Mouse (Mus musculus) spleen, postnatal 0 days (tissue): ENCODE measurements around the gene Slc17a8. TPM values are rescaled to one million over a fixed set of nuclear protein-coding genes. Genes with fewer than 3 reads are reported as not detected.

Experiments used
- polyA plus RNA-seq: library from polyadenylated mRNA; unstranded; fragments of >200 nt; fragmentation: Nextera tagmentation; extraction: Ambion mirVana; gene quantifications from 2 replicates; pipeline ENCODE4 v1.2.1, GENCODE M21; 2015

Slc17a8 gene
- polyA plus RNA-seq: 0.04 TPM in 1 of 2 replicates, not detected in the other

DNA sequence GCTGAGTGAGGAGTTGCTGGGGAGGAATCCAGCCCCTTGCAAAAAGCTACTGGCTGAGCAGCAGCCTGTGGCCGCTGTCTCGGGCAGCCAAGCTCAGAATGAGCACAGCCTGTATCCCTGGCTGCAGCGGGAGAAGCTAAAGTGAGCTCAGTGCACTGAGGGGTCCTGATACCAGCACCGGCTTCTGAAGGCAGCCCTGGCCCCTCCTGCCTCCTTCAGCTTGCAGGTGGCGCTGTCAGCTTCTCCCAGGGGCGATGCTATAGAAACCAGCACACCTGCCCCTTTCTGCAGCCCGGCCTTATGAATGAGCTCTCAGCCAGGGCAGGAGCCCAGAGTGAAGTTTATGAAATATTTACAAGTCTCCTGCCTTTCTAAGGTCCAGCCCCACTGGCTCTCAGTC, at the start of gene Slc17a8:
TSS of gene Slc17a8 (minus strand) at position 125 of the 400 bp plus-strand sequence.

DNA sequence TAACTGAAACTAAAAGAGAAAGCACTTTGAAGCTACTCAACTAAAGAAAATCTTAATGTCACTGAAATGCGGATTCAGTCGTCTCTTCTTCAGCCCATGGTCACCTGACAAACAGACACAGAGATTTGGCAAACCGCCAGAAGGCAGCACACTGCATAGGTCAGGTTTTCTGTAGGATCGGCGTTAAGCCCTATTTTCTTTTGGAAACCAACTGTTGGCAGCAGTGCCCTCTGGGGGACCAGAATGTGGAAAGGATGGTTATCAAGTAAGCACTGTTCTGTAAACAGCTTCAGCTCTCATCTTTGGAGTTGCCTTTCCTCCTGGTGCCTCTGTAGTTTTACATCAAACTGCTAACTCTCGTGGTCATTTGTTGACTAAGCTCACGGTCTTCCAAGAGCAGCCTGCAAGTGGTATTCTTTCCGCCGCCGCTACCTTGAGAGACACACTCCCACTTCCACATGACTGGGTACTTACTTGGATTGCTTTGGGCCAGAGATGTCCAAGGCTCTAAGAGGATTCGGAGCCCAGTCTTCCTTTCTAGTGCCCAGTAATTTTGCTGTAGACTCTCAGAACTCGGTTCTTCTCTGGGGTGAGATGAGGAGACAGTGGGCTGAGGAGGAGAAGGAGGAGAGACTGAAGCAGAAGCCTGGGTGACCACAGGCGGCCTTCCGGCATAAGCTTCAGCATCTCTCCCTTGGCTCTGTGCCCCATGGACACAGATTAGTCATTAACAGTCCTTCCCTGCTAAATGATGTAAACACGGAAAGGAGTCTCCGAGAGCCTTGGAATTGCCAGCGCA, 87.9 kb downstream of the Slc17a8 start, which contains the start of gene Nr1h4:
TSS of gene Nr1h4 (minus strand) at position 657 of the 799 bp plus-strand sequence.

Other genes starting within 250 kb of the Slc17a8 start
- 7.0 and 7.3 TPM in 2 replicates for gene Gas2l3, start 177.3 kb downstream of the Slc17a8 start, polyA plus RNA-seq
- gene Nr1h4, start 87.7 kb downstream of the Slc17a8 start, polyA plus RNA-seq: not detected in 2 replicates
- 4.8 and 5.2 TPM in 2 replicates for gene Scyl2, start 65.0 kb upstream of the Slc17a8 start, polyA plus RNA-seq
- 22.3 and 22.6 TPM in 2 replicates for gene Actr6, start 111.0 kb upstream of the Slc17a8 start, polyA plus RNA-seq
- gene Uhrf1bp1l, start 123.7 kb upstream of the Slc17a8 start, polyA plus RNA-seq: 11.3 and 12.9 TPM in 2 replicates